Mouse (Mus musculus): ENCODE data around the gene Zfp970. TPM values are rescaled to one million over a fixed set of nuclear protein-coding genes. Genes with fewer than 3 reads are reported as not detected.

The Zfp970 gene
- total RNA-seq, 2 experiments from 2014 or later: 19.0 to 23.2 TPM

Other genes starting within 250 kb of the Zfp970 start
- under 1 TPM; 0.47 TPM for gene Gm14409, start 197.7 kb upstream of the Zfp970 start, total RNA-seq (2021)
- gene Gm14412, start 140.4 kb upstream of the Zfp970 start, total RNA-seq (2021): under 1 TPM; 0.58 to 0.80 TPM
- gene Gm14418, start 66.4 kb upstream of the Zfp970 start, total RNA-seq (2021): 1 to 10 TPM; 5.0 to 6.3 TPM
- gene Gm14403, start 33.5 kb downstream of the Zfp970 start, total RNA-seq (2021): 10 to 100 TPM; 14.5 to 18.5 TPM
- not detected for gene Gm14406, start 113.5 kb downstream of the Zfp970 start, total RNA-seq (2021)

Data from gastrocnemius, postnatal 14 days (tissue).